Mouse (Mus musculus): ENCODE data around the gene Pygb. TPM values are rescaled to one million over a fixed set of nuclear protein-coding genes. Genes with fewer than 3 reads are reported as not detected.

Pygb gene
- total and polyA plus RNA-seq, 3 experiments, result 36.4 to 47.7 (median 43.2) TPM

- Histone ChIP-seq H3K9ac (ENCODE audit: insufficient read depth, low read depth) (no peak overlapping the region), H3K27me3 (replicated peaks) (no peaks in the 10 kb centered on the region), H3K4me3 (replicated peaks in 1 of 3; ENCODE audit: low read depth in 2 of 3, low read length in 2 of 3, poor library complexity in 1 of 3) (no peak overlapping the region), H3K4me2 (ENCODE audit: insufficient read depth, low read depth, poor library complexity, severe bottlenecking) (no peak overlapping the region), H3K36me3 (replicated peaks in 1 of 2; ENCODE audit: control insufficient read depth in 1 of 2, insufficient read depth in 1 of 2, low read length in 1 of 2) (peaks cover 47 to 68% of the 10 kb centered on the region in 2 experiments), H3K79me2 (replicated peaks; ENCODE audit: control insufficient read depth, extremely low read depth, insufficient read depth, poor library complexity, severe bottlenecking) (no peaks in the 10 kb centered on the region), H3K4me1 (ENCODE audit: control insufficient read depth in 1 of 2, insufficient read depth in 2 of 2) (peaks cover 0 to 24% of the 10 kb centered on the region in 2 experiments; a peak in 2 of 4 replicates), H3K9me3 (replicated peaks; ENCODE audit: low read length) (no peaks in the 10 kb centered on the region), H3K27ac (ENCODE audit: insufficient read depth, low read depth) (no peak overlapping the region)
- no peak for DNase-seq (ENCODE audit: extremely low read depth)
- dilution Hi-C loops (cut with MboI; ENCODE audit: extremely low pct_ligation_motif_present, extremely low pct_unique_long_range_greater_than_20kb, low sequenced_read_pairs), result no loop called here
- in situ Hi-C loops (cut with MboI; ENCODE audit: low pct_ligation_motif_present, low pct_unique_long_range_greater_than_20kb, low sequenced_read_pairs), result no loop called here
- TF ChIP-seq E2F4 (IDR thresholded peaks at IDR 0.05; ENCODE audit: insufficient replicate concordance, low read depth, low read length), result no peak
- TF ChIP-seq MAX (IDR thresholded peaks at IDR 0.05; ENCODE audit: low read length), result no peak
- no peak for TF ChIP-seq MYC (IDR thresholded peaks at IDR 0.05; ENCODE audit: low read depth, low read length)
- no peak for TF ChIP-seq IRF4 (IDR thresholded peaks at IDR 0.05; ENCODE audit: low read depth, low read length)
- TF ChIP-seq RAD21 (IDR thresholded peaks at IDR 0.05; ENCODE audit: low read depth, low read length), result no peak
- TF ChIP-seq EP300 (IDR thresholded peaks at IDR 0.05; ENCODE audit: low read length), result no peak
- TF ChIP-seq KAT2A (IDR thresholded peaks at IDR 0.05; ENCODE audit: insufficient replicate concordance, low read length), result no peak
- TF ChIP-seq SMC3 (IDR thresholded peaks at IDR 0.05; ENCODE audit: low read depth, low read length), result no peak
- no peak for TF ChIP-seq TBP (conservative IDR thresholded peaks at IDR 0.05; ENCODE audit: low read depth, low read length)
- TF ChIP-seq MAZ (IDR thresholded peaks at IDR 0.05; ENCODE audit: low read depth, low read length), result no peak
Measured at GRCm38 (mm10) chr2:150771169-150771568, 15.4 kb upstream of the Pygb start.

- Histone ChIP-seq H3K27ac (ENCODE audit: insufficient read depth, low read depth) (no peak overlapping the region), H3K4me3 (replicated peaks in 1 of 3; ENCODE audit: low read depth in 2 of 3, low read length in 2 of 3, poor library complexity in 1 of 3) (no peak overlapping the region), H3K9me3 (replicated peaks; ENCODE audit: low read length) (no peaks in the 10 kb centered on the region), H3K27me3 (replicated peaks) (no peaks in the 10 kb centered on the region), H3K4me1 (ENCODE audit: control insufficient read depth in 1 of 2, insufficient read depth in 2 of 2) (peaks cover 0 to 26% of the 10 kb centered on the region in 2 experiments; a peak in 2 of 4 replicates), H3K4me2 (ENCODE audit: insufficient read depth, low read depth, poor library complexity, severe bottlenecking) (no peak overlapping the region), H3K9ac (ENCODE audit: insufficient read depth, low read depth) (no peak overlapping the region), H3K36me3 (replicated peaks in 1 of 2; ENCODE audit: control insufficient read depth in 1 of 2, insufficient read depth in 1 of 2, low read length in 1 of 2) (peaks cover 39 to 59% of the 10 kb centered on the region in 2 experiments), H3K79me2 (replicated peaks; ENCODE audit: control insufficient read depth, extremely low read depth, insufficient read depth, poor library complexity, severe bottlenecking) (no peaks in the 10 kb centered on the region)
- no peak for TF ChIP-seq MAFK (IDR thresholded peaks at IDR 0.05; ENCODE audit: insufficient replicate concordance, low read length)
- TF ChIP-seq UBTF (IDR thresholded peaks at IDR 0.05; ENCODE audit: low read depth, low read length), result no peak
- no peak for TF ChIP-seq BHLHE40 (IDR thresholded peaks at IDR 0.05; ENCODE audit: low read depth, low read length)
- TF ChIP-seq MAX (IDR thresholded peaks at IDR 0.05; ENCODE audit: low read length), result no peak
- in situ Hi-C loops (cut with MboI; ENCODE audit: low pct_ligation_motif_present, low pct_unique_long_range_greater_than_20kb, low sequenced_read_pairs), result no loop called here
- no peak for DNase-seq (ENCODE audit: extremely low read depth)
- dilution Hi-C loops (cut with MboI; ENCODE audit: extremely low pct_ligation_motif_present, extremely low pct_unique_long_range_greater_than_20kb, low sequenced_read_pairs), result no loop called here
Measured at GRCm38 (mm10) chr2:150771996-150772395, 14.5 kb upstream of the Pygb start.
